Mouse (Mus musculus) embryonic facial prominence, embryonic 12.5 days (tissue): ENCODE measurements at regions not wholly inside any gene's neighbourhood (a gene's known extent, or its start where the extent isn't known, plus 50 kb on each side); places are given as distances from the start of the nearest gene placed in this dataset.
A peak's percentile ranks its signal among the peaks of the same experiment; 100 is the strongest.

Experiments used
- ATAC-seq: fragments of 200-750 bp; cut with Nextera tagmentation; 2 replicates; pipeline ENCODE4 v1.8.0; 2017; ENCODE audit not compliant: insufficient number of reproducible peaks, insufficient read depth, low FRiP score, low TSS enrichment
- H3K27ac ChIP-seq: fragments of 300-500 bp; sonication (generic); 2 replicates; pipeline ENCODE4 v1.5.1; 2016; ENCODE audit warnings: mild to moderate bottlenecking
- H3K27me3 ChIP-seq: fragments of 300-500 bp; sonication (generic); 2 replicates; pipeline ENCODE4 v1.6.1; 2016; ENCODE audit warnings: mild to moderate bottlenecking, moderate library complexity
- H3K36me3 ChIP-seq: fragments of 300-500 bp; sonication (generic); 2 replicates; pipeline ENCODE4 v1.6.1; 2016; ENCODE audit warnings: mild to moderate bottlenecking
- H3K4me1 ChIP-seq: fragments of 300-500 bp; sonication (generic); 2 replicates; pipeline ENCODE4 v1.6.1; 2016
- H3K4me2 ChIP-seq: fragments of 300-500 bp; sonication (generic); replicated peaks from 2 replicates; pipeline ENCODE4 v1.6.1; 2016; ENCODE audit warnings: mild to moderate bottlenecking, moderate library complexity
- H3K4me3 ChIP-seq: fragments of 300-500 bp; sonication (generic); 2 replicates; pipeline ENCODE4 v1.5.1; 2016; ENCODE audit warnings: mild to moderate bottlenecking
- H3K9ac ChIP-seq: fragments of 300-500 bp; sonication (generic); 2 replicates; pipeline ENCODE4 v1.6.1; 2016; ENCODE audit warnings: mild to moderate bottlenecking, moderate library complexity
- H3K9me3 ChIP-seq: fragments of 300-500 bp; sonication (generic); 2 replicates; pipeline ENCODE4 v1.6.1; 2016; ENCODE audit warnings: mild to moderate bottlenecking, moderate library complexity
- WGBS: fragments of 180-500 bp; shearing (Covaris S2); methylation state at CpG from one replicate; pipeline ENCODE4 v1.1.7; 2016; 5-methylcytosine and 5-hydroxymethylcytosine counted together

- Histone ChIP-seq H3K36me3 (no peaks in the 10 kb centered on the region), H3K27me3 (no peaks in the 10 kb centered on the region), H3K9me3 (no peaks in the 10 kb centered on the region), H3K27ac (no peak overlapping the region), H3K4me2 (no peak overlapping the region), H3K4me1 (no peaks in the 10 kb centered on the region), H3K4me3 (no peak overlapping the region), H3K9ac (no peak overlapping the region)
- 50% methylated on average over 3 of the region's 3 CpGs for WGBS
- ATAC-seq, result no peak
These were observed 97.2 kb upstream of the 1500015O10Rik start for GRCm38 (mm10) chr1:43633246-43633645.

GRCm38 (mm10) chr1:43635718-43636117 is 94.7 kb upstream of the 1500015O10Rik start:
- Histone ChIP-seq H3K27ac (no peak overlapping the region), H3K9ac (no peak overlapping the region), H3K4me1 (no peaks in the 10 kb centered on the region), H3K27me3 (no peaks in the 10 kb centered on the region), H3K4me3 (no peak overlapping the region), H3K9me3 (no peaks in the 10 kb centered on the region), H3K36me3 (no peaks in the 10 kb centered on the region), H3K4me2 (no peak overlapping the region)
- 80% methylated on average over 3 of the region's 3 CpGs for whole genome bisulfite sequencing
- no peak for ATAC-seq

DNA sequence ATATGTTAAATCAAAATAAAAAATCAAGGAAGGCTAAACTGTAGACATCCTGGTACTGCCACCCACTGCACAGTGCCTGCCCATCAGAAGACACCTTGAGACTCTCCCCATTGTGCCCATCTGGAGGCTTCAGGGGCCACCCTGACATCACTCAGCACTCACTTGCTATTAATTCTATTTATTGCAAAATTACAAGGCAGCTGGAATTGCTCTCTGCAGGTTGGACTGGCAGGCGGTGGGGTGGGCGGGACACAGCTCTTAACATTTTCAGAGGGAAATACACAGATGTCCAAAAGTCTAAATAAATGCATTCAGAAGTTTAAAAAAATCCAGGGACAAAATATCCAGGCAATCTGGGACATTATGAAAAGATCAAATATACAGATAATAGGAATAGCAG is 92.4 kb upstream of the 1500015O10Rik start:
- ATAC-seq, result no peak
- H3K9me3 ChIP-seq, result no peaks in the 10 kb centered on the region
- 81% methylated on average over 2 of the region's 2 CpGs for WGBS
- no peaks in the 10 kb centered on the region for H3K4me1 ChIP-seq
- no peaks in the 10 kb centered on the region for H3K36me3 ChIP-seq
- H3K4me3 ChIP-seq, result no peak overlapping the region
- H3K27me3 ChIP-seq, result no peaks in the 10 kb centered on the region
- H3K9ac ChIP-seq, result no peak overlapping the region
- H3K4me2 ChIP-seq, result no peak overlapping the region
- H3K27ac ChIP-seq, result no peak overlapping the region

- no peak for ATAC-seq
- H3K4me3 ChIP-seq, result no peak overlapping the region
- H3K27me3 ChIP-seq, result no peaks in the 10 kb centered on the region
- no peak overlapping the region for H3K4me2 ChIP-seq
- H3K9ac ChIP-seq, result peak overlapping the region; percentile 4; the same call in 1 of the 2 replicates
- no peaks in the 10 kb centered on the region for H3K36me3 ChIP-seq
- 38% methylated on average over 2 of the region's 2 CpGs for WGBS
- 0 out of 2 replicates have a peak overlapping the region, but pooled peaks have one; percentile 31 for H3K27ac ChIP-seq
- H3K4me1 ChIP-seq, result peaks cover 8% of the 10 kb centered on the region; the same call in 1 of the 2 replicates
- no peaks in the 10 kb centered on the region for H3K9me3 ChIP-seq
These were observed 58.4 kb upstream of the 1500015O10Rik start for GRCm38 (mm10) chr1:43672031-43672430.
